Mouse (Mus musculus): ENCODE results near the gene Afap1l2.

- TF ChIP-seq CTCF (conservative IDR thresholded peaks at IDR 0.05; ENCODE audit: low read length), result no peak
- TF ChIP-seq POU5F1 (IDR thresholded peaks at IDR 0.05; ENCODE audit: borderline replicate concordance, low read length), result no peak
- TF ChIP-seq NANOG (IDR thresholded peaks at IDR 0.05; ENCODE audit: borderline replicate concordance, low read length), result no peak
These were observed 18.5 kb upstream of the Afap1l2 start for GRCm38 (mm10) chr19:57026501-57026900.
